Mouse (Mus musculus): ENCODE results near the gene Lhx2. TPM values are rescaled to one million over a fixed set of nuclear protein-coding genes. Genes with fewer than 3 reads are reported as not detected.

The Lhx2 gene
- total RNA-seq (2021), result not detected
- long read RNA-seq, experiment 1, result 0 reads
- long read RNA-seq, experiment 2, result 0 reads

GRCm38 (mm10) chr2:38338990-38339909, at the start of gene Lhx2:
TSS of gene Lhx2 (plus strand) at chr2:38339281.
- DNase-seq (ENCODE audit: low spot score in 2 of 2), result peak in 1 of 2 experiments; percentile 40

DNA sequence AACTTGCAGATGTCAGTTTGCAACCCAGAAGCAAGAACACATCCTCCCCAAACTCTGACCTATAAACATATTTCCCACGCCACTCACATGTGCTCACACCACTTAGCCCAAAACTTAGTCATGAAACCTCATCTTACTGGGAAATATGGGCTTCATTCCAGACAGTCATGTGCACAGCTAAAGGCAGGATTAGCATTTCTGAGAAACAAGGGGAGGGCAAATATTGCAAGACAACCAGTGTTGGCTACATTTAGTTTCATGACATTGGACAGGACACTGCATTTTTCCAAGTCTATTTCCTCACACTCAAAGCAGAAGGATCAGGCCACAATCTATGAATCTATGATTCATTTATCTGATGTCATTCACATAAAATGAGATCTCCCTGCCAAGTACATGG, 47.6 kb upstream of the Lhx2 start:
- DNase-seq (ENCODE audit: low spot score in 2 of 2), result no peak

- no peak for DNase-seq (ENCODE audit: low spot score in 2 of 2)
Observed at GRCm38 (mm10) chr2:38295939-38296338, 43.1 kb upstream of the Lhx2 start.

GRCm38 (mm10) chr2:38300941-38301340, 38.1 kb upstream of the Lhx2 start:
- DNase-seq (ENCODE audit: low spot score in 2 of 2), result no peak

DNA sequence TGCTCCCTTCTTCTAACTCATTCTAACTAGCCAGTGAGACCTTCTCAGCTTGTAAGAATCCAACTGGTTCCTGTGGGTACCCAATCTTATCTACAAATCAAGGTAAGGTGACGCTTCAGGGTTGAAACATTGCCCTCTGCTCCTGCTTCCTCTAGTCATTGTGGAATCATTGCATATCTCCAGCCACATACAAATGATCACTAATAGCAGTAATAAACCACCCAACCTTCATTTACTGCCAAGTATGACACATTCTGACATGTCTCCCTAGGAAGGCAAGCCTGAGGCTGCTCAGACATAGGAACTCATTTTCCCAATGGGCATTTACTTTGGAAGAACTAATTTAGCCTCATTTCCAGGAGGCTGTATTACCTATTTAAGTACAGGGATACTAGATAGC, 33.9 kb upstream of the Lhx2 start:
- DNase-seq (ENCODE audit: low spot score in 2 of 2), result no peak

DNA sequence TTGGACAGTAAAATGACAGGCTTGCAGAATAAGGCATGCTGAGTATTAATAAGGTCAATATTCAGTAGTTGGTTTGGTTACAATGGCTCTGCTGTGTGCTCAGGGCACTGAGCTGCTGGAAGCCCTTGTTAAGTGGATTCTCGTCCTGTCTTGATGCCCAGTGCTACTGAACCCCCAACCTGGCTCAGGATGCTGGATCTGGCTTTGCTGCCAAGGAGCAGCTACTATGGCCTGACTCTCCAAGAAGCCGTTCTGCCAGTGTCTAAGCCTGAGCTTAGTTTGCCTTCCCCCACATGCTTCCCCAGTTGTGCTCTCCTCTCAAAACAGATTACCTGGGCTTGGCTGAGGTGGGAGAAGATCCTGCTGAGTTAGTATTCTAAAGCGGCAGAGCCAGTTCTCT, 26.2 kb upstream of the Lhx2 start:
- DNase-seq (ENCODE audit: low spot score in 2 of 2), result no peak

GRCm38 (mm10) chr2:38313399-38313798, 25.7 kb upstream of the Lhx2 start:
- DNase-seq (ENCODE audit: low spot score in 2 of 2), result no peak

DNA sequence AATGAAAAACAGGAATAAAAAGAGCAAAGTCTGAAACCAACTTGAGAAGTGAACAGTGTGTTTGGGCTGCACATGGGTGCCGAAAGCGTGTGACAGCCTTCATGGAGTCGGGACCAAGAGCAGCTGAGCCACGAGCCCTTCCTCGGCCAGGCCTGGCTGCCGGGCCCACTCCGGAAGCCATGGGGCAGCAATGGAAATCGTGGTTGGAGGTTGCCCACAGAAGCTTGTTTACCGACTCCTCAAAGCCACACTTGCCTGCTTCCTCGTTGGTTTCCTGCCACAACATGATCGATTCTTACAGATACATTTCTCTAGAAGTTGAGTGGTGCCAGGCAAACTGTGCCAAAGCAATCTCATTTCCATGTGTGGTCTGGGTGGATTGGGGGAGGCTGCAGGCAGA, 20.0 kb upstream of the Lhx2 start:
- DNase-seq (ENCODE audit: low spot score in 2 of 2), result no peak

- DNase-seq (ENCODE audit: low spot score in 2 of 2), result no peak
Observed at GRCm38 (mm10) chr2:38320911-38321310, 18.2 kb upstream of the Lhx2 start.

DNA sequence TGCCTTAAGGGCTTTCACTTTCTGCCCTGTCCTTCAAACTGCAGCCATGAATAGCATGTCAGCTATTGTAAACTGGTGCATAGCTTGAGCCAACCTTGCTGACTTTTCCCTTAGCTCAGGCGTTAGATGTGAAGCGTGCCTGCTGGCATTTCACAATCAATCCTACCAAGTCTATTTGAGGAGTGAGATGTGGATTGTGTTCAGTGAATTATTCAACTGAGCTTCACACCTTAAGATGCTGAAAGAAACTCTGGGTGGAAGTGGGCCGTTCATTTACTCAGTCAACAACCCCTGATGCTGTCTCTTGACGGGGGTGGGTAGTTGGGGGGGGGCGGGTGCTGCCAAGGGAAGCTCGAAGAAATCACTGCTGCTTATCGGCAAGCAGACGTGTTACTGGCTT, 15.7 kb upstream of the Lhx2 start:
- no peak for DNase-seq (ENCODE audit: low spot score in 2 of 2)

DNA sequence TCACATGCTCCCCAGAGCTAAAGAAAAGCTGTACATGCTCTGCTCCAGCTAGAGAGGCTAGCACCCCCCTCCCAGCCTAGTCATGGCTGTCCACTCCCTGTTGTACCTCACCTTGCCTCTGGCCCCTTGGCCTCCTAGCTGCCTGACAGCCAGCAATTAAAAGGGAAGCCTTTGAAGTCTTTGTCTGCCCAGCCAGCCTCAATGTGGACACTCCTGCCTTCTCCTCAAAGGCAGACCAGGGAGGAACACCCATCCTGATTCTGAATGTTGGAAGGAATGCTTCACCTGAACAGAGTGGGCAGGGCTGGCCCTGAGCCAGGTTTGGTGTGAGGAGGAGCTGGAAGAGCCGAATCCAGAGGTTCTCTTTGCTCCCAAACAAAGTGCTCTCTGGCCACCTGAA, 12.4 kb upstream of the Lhx2 start:
- no peak for DNase-seq (ENCODE audit: low spot score in 2 of 2)

- DNase-seq (ENCODE audit: low spot score in 2 of 2), result no peak
Observed at GRCm38 (mm10) chr2:38333586-38334119, 5.4 kb upstream of the Lhx2 start.

DNA sequence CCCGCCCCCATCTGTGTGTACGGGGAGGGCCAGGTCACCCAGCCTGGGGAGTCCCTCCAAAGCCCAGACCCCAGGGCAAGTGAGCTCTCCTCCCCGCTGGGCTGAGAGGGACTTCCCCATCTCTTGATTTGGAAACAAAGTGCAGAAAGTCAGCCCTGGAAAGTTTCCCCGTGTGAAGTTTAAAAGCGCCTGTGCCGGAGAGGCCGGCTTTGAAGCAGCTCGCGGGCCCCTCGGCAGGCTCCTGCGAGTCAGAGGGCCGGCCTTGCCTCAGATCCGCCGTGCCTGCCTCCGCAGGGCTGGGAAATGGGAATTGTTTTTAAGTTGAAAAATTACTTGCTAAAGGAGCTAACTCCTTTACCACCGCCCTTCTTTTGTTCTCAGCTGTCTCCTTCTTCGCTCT, 2.5 kb upstream of the Lhx2 start:
- DNase-seq (ENCODE audit: low spot score in 2 of 2), result no peak

GRCm38 (mm10) chr2:38337091-38337640, 1.9 kb upstream of the Lhx2 start:
- DNase-seq (ENCODE audit: low spot score in 2 of 2), result no peak

- DNase-seq (ENCODE audit: low spot score in 2 of 2), result no peak
Observed at GRCm38 (mm10) chr2:38337681-38338080, 1.4 kb upstream of the Lhx2 start.

DNA sequence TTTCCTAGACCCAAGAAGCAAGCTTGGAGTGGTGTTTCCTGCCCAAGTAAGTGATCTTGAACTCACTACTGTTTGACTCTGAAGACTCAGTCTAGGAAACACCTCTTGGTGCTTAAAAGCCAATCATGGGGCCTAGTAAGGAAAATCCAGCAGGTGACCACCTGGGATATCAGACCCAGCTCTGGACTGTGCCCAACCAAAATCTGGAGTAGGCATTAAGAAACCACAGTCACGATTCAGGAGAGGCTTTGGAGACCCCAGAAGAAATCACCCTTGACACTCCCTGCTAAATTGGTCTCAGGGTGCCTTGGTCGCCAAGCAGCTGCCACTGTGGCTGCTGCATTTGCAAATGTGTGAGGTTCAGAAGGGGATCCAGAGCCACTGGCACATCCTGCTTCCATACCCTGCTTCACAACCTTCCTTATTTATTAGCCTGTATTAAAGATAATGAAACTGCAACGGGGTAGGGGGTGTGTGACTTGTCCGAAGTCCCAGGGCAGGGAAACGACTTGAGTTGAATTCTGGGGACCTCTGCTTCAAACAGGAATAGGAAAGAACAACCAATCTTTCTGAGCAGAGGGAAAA, 641 bp upstream of the Lhx2 start:
- no peak for DNase-seq (ENCODE audit: low spot score in 2 of 2)

DNA sequence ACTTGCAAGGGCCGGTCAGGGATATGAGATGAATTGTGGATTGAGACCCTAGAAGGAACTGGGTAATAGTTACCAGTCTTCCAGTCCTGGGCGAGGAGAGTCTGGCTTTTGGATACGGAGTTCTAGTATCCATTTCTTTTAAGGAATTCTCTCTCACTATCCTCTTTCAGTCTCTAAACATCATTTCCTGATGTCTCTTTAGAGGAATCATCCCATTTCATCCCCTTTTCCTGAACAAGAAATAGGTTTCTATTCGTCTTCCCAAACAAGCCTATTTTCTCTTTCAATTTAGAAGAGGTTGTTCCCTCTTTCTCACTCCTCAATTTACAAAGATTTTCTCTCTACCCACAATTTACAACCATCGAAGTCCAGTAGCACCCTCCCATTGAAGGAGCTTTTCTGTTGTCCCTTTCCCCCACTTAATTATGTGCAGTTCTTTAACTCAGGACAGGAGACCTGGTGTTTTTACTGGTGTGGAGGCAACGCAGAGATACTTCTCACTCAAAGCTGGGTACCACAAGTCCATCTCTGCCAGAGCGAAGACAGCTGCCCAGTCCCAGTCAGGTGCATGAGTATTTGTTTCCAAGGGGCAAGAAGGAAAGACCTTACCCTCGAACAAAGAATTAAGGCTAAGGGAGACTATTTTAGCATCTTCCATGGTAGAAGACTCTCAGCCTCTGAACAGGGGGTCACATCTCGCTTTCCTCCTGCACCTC, 987 bp downstream of the Lhx2 start:
- no peak for DNase-seq (ENCODE audit: low spot score in 2 of 2)

GRCm38 (mm10) chr2:38340626-38341200, 1.6 kb downstream of the Lhx2 start:
- DNase-seq (ENCODE audit: low spot score in 2 of 2), result no peak

DNA sequence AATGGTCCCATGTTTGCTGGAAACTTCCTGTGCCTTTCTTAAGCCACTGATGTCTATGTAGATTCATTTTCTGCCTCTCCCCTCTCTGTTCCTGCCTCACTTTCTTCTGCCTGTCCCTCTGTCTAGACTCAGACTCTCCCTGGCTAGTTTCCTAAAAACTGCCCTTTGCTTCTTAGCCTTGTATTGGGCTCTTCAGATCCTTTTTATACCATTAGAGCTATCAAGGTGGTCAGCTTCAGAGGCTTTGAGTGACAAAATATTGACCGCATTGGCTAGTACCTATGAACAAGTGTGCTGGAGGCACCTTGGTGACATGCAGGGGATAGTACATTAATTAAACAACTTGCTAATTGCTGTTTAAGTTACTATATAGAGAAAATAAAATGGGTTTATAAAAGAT, 4.5 kb downstream of the Lhx2 start:
- no peak for DNase-seq (ENCODE audit: low spot score in 2 of 2)

- DNase-seq (ENCODE audit: low spot score in 2 of 2), result no peak
Observed at GRCm38 (mm10) chr2:38344727-38345126, 5.6 kb downstream of the Lhx2 start.

GRCm38 (mm10) chr2:38346417-38346816, 7.3 kb downstream of the Lhx2 start:
- DNase-seq (ENCODE audit: low spot score in 2 of 2), result no peak
